Mouse (Mus musculus): ENCODE results near the gene Slc46a2. TPM values are rescaled to one million over a fixed set of nuclear protein-coding genes. Genes with fewer than 3 reads are reported as not detected.

The Slc46a2 gene
- total and polyA plus RNA-seq, 3 experiments = 0.05 TPM; not detected in 2

DNA sequence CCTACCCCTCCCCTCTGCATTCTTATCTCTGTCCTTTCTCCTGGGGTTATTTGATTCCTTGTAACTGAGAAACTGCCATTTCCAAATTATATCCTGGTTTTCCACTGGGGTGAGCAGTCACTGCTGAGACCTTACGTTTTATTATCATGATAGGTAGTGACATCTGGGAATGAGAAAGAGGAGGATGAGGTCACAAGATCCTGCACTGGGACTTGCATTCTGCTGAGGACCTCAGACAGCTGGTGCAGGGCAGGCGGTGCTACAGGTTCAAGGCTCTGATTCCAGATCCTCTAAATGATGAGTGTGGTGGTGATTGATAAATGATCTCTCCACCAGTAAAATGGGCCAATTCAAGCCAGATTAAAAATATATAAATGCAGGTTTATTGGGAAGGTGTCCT lies 54.4 kb downstream of the Slc46a2 start:
- peaks cover 23% of the 10 kb centered on the region for H3K4me1 ChIP-seq (ENCODE audit: insufficient read depth, low read depth, low read length)
- DNase-seq (ENCODE audit: low spot score) (no peak), ATAC-seq (ENCODE audit: extremely low read depth, insufficient number of reproducible peaks, low FRiP score, poor library complexity, severe bottlenecking) (no peak)
- no peaks in the 10 kb centered on the region for H3K27me3 ChIP-seq (ENCODE audit: insufficient read depth, low read length)
- TF ChIP-seq CTCF (IDR thresholded peaks at IDR 0.05; ENCODE audit: low read depth, low read length) (no peak), POLR2AphosphoS5 (IDR thresholded peaks at IDR 0.05; ENCODE audit: insufficient replicate concordance, low read depth, low read length) (no peak)
- H3K36me3 ChIP-seq (replicated peaks) = peaks cover 53% of the 10 kb centered on the region
- H3K4me3 ChIP-seq (ENCODE audit: low read depth, low read length) = no peak overlapping the region
- no peaks in the 10 kb centered on the region for H3K9me3 ChIP-seq (replicated peaks)

DNA sequence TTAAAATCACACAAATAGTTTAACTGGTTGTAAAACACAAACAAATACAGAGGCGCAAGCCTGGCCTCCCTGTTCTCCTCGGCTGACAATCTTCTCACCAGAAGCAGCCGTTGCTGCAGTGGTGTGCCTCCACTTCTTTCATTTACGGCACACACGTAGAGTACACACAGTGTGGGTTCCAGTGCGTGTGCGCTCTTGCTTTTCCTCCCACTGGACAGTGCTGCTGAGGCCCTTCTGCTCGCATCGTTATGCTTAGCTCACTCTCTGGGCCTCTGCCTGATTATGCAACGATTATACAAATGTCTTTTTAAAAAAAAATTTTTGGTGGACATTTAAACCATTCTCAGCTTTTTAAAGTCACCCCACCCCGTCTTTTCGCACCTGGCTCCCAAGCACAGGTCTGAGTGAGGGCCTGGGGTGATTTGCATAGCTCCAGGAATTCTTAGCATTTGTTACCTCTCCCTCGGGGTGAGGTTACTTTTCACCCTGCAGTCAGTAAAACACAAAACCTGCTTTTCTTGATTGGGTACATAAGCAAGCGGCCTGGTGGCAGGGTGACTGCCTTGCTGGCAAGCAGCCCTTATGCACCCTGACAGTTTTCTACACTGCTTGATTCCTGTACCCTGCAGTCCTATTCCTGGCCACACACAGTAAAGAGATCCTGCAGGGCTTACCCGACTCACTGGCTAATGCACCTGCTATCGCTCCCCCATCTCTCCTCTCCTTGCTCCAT lies 55.0 kb downstream of the Slc46a2 start:
- Histone ChIP-seq H3K27me3 (ENCODE audit: insufficient read depth, low read length) (no peaks in the 10 kb centered on the region), H3K36me3 (replicated peaks) (peaks cover 53% of the 10 kb centered on the region), H3K9me3 (replicated peaks) (no peaks in the 10 kb centered on the region), H3K4me1 (ENCODE audit: insufficient read depth, low read depth, low read length) (peaks cover 26% of the 10 kb centered on the region), H3K4me3 (ENCODE audit: low read depth, low read length) (no peak overlapping the region)
- no peak for DNase-seq (ENCODE audit: low spot score)
- no peak for TF ChIP-seq POLR2AphosphoS5 (IDR thresholded peaks at IDR 0.05; ENCODE audit: insufficient replicate concordance, low read depth, low read length)
- TF ChIP-seq TAL1 (conservative IDR thresholded peaks at IDR 0.05; ENCODE audit: low read depth, low read length) = no peak
- TF ChIP-seq GATA1 (IDR thresholded peaks at IDR 0.05; ENCODE audit: borderline replicate concordance, low read length) = no peak
- TF ChIP-seq GATA2 (IDR thresholded peaks at IDR 0.05; ENCODE audit: borderline replicate concordance, low read depth, low read length) = no peak
- TF ChIP-seq CTCF (IDR thresholded peaks at IDR 0.05; ENCODE audit: low read depth, low read length) = no peak
- ATAC-seq (ENCODE audit: extremely low read depth, insufficient number of reproducible peaks, low FRiP score, poor library complexity, severe bottlenecking) = no peak

Other genes starting within 250 kb of the Slc46a2 start
- 67.9 and 84.5 TPM in 2 replicates for gene Inip, start 113.5 kb downstream of the Slc46a2 start, total RNA-seq (2014; fragmentation: Nextera tagmentation)
- gene Inip, start 113.5 kb downstream of the Slc46a2 start, total RNA-seq (2017) = 92.4 and 95.8 TPM in 2 replicates
- gene Inip, start 113.5 kb downstream of the Slc46a2 start, polyA plus RNA-seq (2012) = 28.7 and 41.7 TPM in 2 replicates
- gene Snx30, start 109.2 kb downstream of the Slc46a2 start, total RNA-seq (2014; fragmentation: Nextera tagmentation) = 8.2 and 9.8 TPM in 2 replicates
- gene Snx30, start 109.2 kb downstream of the Slc46a2 start, total RNA-seq (2017) = 33.2 and 36.4 TPM in 2 replicates
- gene Snx30, start 109.2 kb downstream of the Slc46a2 start, polyA plus RNA-seq (2012) = 4.7 and 5.4 TPM in 2 replicates
- gene Mup4, start 45.7 kb upstream of the Slc46a2 start, total RNA-seq (2014; fragmentation: Nextera tagmentation) = not detected in 2 replicates
- gene Mup4, start 45.7 kb upstream of the Slc46a2 start, total RNA-seq (2017) = not detected in 2 replicates
- not detected in 2 replicates for gene Mup4, start 45.7 kb upstream of the Slc46a2 start, polyA plus RNA-seq (2012)
- gene Mup6, start 49.2 kb upstream of the Slc46a2 start, total RNA-seq (2014; fragmentation: Nextera tagmentation) = not detected in 2 replicates
- gene Mup6, start 49.2 kb upstream of the Slc46a2 start, total RNA-seq (2017) = not detected in 2 replicates
- gene Mup6, start 49.2 kb upstream of the Slc46a2 start, polyA plus RNA-seq (2012) = not detected in 2 replicates
- not detected in 2 replicates for gene Mup7, start 155.4 kb upstream of the Slc46a2 start, total RNA-seq (2014; fragmentation: Nextera tagmentation)
- gene Mup7, start 155.4 kb upstream of the Slc46a2 start, total RNA-seq (2017) = not detected in 2 replicates
- not detected in 2 replicates for gene Mup7, start 155.4 kb upstream of the Slc46a2 start, polyA plus RNA-seq (2012)
- not detected in 2 replicates for gene Mup2, start 239.2 kb upstream of the Slc46a2 start, total RNA-seq (2014; fragmentation: Nextera tagmentation)
- gene Mup2, start 239.2 kb upstream of the Slc46a2 start, total RNA-seq (2017) = not detected in 2 replicates
- gene Mup2, start 239.2 kb upstream of the Slc46a2 start, polyA plus RNA-seq (2012) = not detected in 2 replicates